Mouse (Mus musculus) E14TG2a.4 (cell line): ENCODE measurements at regions not wholly inside any gene's neighbourhood (a gene's known extent, or its start where the extent isn't known, plus 50 kb on each side); places are given as distances from the start of the nearest gene placed in this dataset.

ENCODE experiments used
- CTCF ChIP-seq: conservative IDR thresholded peaks from 2 replicates; pipeline ENCODE4 v1.5.1; 2014; ENCODE audit warnings: low read length
- NANOG ChIP-seq: IDR thresholded peaks from 2 replicates; pipeline ENCODE4 v1.6.1; 2014; ENCODE audit warnings: borderline replicate concordance, low read length, mixed read lengths
- POU5F1 ChIP-seq: IDR thresholded peaks from 2 replicates; pipeline ENCODE4 v1.6.1; 2014; ENCODE audit warnings: low read length, borderline replicate concordance

GRCm38 (mm10) chr1:71881851-71882250 lies 228.9 kb upstream of the Fn1 start:
- TF ChIP-seq CTCF (no peak), POU5F1 (no peak), NANOG (no peak)
